Mouse (Mus musculus) olfactory bulb, adult 2 months (tissue): Measurements from ENCODE around the gene Phkb.

Experiments
- CTCF ChIP-seq: fragments of 200-500 bp; IDR thresholded peaks from 2 replicates; pipeline ENCODE4 v1.5.1; 2012; ENCODE audit warnings: low read depth, mild to moderate bottlenecking, low read length, moderate library complexity; ENCODE audit not compliant: insufficient read depth
- POLR2A ChIP-seq: fragments of 200-500 bp; IDR thresholded peaks from 2 replicates; pipeline ENCODE4 v1.6.1; 2012; ENCODE audit warnings: mild to moderate bottlenecking, low read depth, low read length, moderate library complexity; ENCODE audit not compliant: insufficient read depth

GRCm38 (mm10) chr8:86087468-86087867, 246.7 kb downstream of the Phkb start:
- no peak for TF ChIP-seq CTCF
- TF ChIP-seq POLR2A: no peak
